Mouse (Mus musculus): ENCODE data around the gene Ptpdc1. TPM values are rescaled to one million over a fixed set of nuclear protein-coding genes. Genes with fewer than 3 reads are reported as not detected.
A peak's percentile ranks its signal among the peaks of the same experiment; 100 is the strongest.

The Ptpdc1 gene
- total RNA-seq (2021), result 10 to 100 TPM; 21.8 to 23.5 TPM
- long read RNA-seq, experiment 1, full-length matches to known transcripts, result 9 of 20 reads
- long read RNA-seq, experiment 1, partial matches to known transcripts, result 5 of 20 reads
- long read RNA-seq, experiment 1, other reads (novel, unspliced or antisense), result 6 of 20 reads
- long read RNA-seq, experiment 2, full-length matches to known transcripts, result 12 of 17 reads
- long read RNA-seq, experiment 2, partial matches to known transcripts, result 5 of 17 reads
- long read RNA-seq, experiment 2, other reads (novel, unspliced or antisense), result 0 of 17 reads

DNA sequence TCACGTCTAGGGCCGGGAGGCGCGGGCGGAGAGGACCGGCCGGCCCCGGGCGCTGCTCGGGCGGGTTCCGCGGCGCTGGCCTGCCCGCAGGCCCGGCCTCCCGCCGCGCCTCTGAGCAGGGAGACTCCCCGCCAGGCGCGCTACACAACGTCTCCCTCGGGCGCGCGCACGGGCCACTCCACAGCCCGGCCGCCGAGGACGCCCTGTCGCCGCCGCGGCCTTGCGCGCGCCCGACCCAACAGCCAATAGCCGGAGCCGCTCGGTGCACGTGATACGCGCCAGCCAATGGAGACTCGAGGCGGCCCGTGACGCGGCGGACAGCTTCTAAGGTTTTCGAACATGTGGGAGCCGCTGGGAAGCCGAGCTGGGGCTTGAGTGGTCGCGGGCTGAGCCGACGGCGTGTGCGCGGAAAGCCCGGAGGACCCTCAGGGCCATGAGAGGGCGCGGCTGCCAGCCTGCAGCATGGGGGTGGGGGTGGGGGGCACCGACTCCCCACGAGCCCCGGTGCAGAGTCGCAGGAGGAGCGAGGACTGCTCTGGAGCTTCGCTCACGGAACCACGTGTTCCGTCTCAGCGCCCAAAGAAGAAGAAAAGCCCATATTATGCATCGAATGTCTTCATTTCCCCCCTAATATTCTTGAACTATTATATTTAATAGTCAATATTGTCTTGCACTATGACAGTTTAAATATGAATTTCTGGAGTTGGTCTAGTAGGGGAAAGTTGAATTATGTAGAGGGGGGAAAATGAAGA is at the start of gene Ptpdc1:
Ptpdc1 (minus strand) TSS at position 232 of the 752 bp plus-strand sequence.
- peak; percentile 97 to 99 for DNase-seq (ENCODE audit: low spot score in 2 of 2)

- no peak for DNase-seq (ENCODE audit: low spot score in 2 of 2)
Measured at GRCm38 (mm10) chr13:48674609-48675008, 49.1 kb upstream of the Ptpdc1 start.

- no peak for DNase-seq (ENCODE audit: low spot score in 2 of 2)
Measured at GRCm38 (mm10) chr13:48672312-48672840, 46.9 kb upstream of the Ptpdc1 start.

GRCm38 (mm10) chr13:48668976-48669534 is 43.6 kb upstream of the Ptpdc1 start:
- DNase-seq (ENCODE audit: low spot score in 2 of 2), result no peak

DNA sequence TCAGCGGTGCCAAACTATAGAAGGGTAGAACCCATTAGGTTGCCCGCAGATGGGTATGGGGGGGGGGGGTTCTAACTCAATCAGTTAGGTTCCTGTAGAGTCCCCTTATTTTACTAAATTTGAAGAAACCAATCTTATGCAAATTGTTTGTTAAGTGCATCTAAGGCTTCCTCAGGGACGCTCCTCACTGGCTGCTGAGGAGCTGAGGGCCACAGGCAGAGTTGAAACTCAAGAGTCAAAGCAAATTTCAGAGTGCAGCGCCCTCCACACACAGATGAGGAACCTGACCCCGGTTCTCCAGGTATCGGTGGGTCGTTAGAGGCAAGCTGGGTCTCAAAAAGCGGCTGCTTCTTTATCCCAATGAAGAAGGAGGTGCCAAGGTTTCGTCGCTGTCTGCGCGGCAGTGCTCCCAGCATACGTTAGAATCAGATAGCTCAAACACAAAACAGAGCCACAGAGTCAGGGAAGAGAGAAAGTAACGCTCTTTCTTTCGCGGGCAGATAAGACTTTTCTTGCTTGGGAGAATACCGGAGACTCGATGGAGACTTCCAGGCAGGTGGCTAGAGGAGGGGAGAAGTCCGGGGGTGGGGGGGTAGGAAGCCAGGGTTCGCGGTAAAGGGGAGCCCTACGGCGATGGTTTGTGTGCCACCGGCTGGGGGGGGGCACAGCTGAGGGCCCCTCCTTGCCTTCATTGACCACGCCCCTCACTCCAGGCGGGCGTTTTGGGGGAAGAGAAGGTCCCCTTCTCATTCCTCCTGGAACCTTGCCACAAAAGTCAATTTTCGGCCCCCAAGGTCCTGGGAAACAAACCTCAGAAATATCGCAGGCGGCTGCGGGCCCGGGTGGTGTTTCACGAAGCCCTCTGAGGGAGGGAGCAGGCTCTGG is 42.9 kb upstream of the Ptpdc1 start:
- DNase-seq (ENCODE audit: low spot score in 2 of 2), result no peak

DNA sequence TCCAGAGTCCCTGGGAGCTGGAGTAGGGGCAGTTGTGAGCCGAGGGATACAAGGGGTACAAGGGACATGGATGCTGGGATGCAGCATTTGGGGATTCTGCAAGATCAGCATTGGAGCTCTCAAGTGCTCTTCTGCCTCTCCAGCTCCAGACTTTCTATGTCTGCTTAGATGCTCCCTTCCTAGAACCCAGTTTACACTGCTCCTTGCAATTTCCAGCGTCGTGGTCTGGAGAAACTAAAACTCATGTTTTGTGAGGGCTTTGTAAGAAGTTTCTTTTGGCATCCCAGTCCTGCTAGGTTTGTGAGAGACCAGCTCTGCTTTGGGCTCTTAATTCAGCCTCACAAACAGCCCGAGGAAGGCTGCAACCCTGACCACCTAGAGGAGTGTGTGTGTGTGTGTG is 42.0 kb upstream of the Ptpdc1 start:
- DNase-seq (ENCODE audit: low spot score in 2 of 2), result no peak

- DNase-seq (ENCODE audit: low spot score in 2 of 2), result no peak
Measured at GRCm38 (mm10) chr13:48665656-48666597, 40.5 kb upstream of the Ptpdc1 start.

- DNase-seq (ENCODE audit: low spot score in 2 of 2), result no peak
Measured at GRCm38 (mm10) chr13:48664916-48665655, 39.6 kb upstream of the Ptpdc1 start.

DNA sequence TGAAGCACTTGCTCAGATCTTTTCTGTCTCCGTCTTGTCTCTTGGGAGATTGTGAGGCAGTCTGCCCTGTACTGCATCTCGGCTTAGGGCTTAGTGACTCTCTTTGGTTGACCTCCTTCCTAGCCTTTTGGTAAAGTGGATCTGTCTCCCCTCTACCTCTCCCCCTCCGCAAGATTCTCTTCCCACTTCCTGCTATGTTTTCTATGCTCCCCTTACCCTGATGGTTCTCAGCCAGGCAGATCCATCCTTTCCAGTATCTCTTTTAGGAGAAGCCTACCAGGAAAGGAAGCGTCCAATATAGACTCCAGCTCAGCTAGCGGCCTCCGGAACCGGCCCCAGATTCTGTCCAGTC is 38.5 kb upstream of the Ptpdc1 start:
- no peak for DNase-seq (ENCODE audit: low spot score in 2 of 2)

DNA sequence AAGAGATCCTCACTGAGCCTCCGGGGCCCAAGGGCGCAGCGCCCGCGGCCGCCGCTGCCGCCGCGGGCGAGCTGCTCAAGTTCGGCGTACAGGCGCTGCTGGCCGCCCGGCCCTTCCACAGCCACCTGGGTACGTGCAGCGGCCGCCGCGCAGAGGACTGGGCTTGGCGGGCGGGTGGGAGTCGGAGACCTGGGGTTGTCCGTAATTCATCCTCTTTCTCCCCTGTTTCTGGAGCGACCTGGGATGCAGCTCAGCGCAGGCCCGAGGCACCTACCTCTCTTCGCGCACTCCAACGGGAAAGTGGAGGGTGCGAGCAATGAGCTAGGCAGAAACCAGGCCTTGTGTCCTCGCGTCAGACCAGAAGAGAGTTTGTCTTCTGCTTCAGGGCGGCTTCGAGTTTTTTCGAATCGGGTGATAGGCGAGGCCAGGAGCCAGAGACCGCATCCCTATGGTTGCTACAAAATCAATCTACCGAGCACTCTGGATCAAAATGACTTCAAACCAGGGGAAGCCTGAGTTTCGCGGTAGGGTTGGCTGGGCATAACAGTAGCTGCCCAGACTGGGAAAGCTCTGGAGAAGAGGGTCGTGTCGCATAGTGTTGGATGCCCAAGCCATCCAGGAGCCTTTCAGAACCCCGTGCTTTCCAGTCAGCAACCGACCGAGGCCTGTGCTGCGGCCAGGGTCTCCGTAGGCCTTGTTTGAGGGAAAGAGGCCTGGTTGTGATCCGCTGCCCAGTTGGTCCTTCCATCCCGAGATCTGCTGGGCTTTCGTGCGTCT is 37.9 kb upstream of the Ptpdc1 start:
- DNase-seq (ENCODE audit: low spot score in 2 of 2), result no peak

DNA sequence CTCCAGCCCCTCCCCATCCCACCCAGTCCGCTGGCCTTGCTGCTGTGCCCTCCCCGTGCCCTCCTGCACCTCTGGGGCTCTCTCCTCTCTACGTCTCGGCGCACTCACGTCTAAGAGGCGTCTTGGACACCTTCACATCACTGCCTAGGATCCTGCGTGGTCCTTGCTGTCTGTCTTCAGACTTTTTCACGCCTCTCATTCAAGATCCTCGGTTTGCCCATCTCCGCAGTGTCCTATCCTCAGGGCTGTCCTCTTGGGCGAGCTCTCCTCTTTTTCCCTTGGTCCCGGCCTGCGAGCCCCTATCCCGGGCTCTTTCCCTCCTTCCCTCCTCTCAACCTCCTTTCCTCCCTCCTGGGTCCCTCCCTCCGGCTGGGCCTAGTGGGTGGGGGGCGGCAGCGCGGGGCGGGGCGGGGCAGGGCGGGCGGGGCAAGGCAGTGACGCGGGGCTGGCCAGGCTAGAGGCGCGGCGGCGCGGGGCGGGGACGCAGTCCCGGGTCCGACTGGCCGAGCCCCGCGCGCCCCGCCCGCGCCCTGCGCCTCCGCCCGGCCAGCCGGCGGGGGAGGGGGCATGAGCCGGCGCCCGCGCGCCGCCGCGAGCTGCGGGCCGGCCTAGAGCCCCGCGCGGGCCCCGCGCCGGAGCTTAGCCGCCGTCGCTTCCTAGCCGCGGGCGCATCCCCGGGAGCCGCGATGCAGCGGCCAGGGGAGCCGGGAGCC is 37.1 kb upstream of the Ptpdc1 start, which contains the start of gene Barx1:
Barx1 (plus strand) TSS at position 568 of the 713 bp plus-strand sequence.
- no peak for DNase-seq (ENCODE audit: low spot score in 2 of 2)

DNA sequence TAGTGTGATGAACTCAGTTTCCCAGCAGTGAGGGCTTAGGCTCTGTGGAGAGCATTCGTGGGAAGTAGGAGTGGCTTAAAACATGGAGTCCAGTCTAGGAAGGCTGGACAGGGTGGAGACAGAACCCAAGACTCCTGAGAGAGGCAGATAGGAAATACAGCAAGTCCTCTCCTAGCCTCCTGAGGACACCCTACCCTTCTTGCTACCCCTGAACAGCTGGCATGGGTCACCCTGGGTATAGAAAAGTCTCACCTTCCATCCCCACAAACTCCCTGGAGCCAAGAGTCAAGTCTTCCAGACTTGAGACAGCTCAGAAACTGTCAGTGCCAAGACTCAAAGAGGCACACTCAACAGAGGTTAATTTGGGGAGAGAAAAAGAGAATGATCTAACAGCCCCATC is 36.1 kb upstream of the Ptpdc1 start:
- DNase-seq (ENCODE audit: low spot score in 2 of 2), result no peak

DNA sequence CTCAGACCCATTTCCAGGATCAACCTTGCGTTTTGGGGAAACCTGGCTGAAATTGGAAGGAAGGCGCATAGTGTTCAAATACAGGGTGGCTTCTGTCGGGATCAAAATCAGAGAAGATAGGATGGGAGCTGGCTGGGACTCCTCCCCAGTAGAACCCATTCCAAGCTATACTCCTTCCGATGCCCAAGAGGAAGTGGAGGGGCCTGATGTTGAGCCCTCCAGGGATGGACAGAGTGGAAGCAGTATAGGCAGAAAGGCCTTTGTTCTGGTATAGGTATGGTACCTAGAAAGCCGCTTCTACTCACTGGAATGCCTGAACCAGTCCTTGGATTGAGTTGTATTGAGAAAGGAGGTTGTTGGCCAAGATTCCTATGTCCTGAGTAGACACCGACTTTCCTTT is 35.3 kb upstream of the Ptpdc1 start:
- DNase-seq (ENCODE audit: low spot score in 2 of 2), result no peak

DNA sequence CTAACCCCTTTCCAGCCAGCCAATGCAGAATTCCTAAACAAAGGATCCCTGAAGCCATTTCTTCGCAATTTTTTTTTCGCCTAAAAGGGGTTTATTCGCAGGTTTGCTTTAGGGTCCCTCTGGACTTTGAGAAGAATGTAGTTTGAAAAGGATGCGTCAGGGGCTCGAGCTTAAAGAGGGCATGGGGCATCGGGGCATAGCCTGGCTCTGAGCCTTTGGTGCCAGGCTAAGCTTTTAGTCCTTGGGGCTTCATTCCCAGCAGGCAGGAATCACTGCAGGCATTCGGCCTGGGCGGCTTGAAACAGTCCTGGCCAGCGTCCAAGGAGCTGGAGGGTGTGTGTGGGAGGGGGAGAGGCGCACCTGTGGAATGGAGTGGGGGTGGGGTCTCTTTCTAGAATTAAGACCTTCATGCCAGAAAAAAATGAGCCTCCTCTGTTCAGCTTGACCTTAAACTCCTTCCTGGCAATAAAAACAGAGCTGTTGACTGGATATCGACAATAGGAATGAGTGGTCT is 34.8 kb upstream of the Ptpdc1 start:
- DNase-seq (ENCODE audit: low spot score in 2 of 2), result no peak

DNA sequence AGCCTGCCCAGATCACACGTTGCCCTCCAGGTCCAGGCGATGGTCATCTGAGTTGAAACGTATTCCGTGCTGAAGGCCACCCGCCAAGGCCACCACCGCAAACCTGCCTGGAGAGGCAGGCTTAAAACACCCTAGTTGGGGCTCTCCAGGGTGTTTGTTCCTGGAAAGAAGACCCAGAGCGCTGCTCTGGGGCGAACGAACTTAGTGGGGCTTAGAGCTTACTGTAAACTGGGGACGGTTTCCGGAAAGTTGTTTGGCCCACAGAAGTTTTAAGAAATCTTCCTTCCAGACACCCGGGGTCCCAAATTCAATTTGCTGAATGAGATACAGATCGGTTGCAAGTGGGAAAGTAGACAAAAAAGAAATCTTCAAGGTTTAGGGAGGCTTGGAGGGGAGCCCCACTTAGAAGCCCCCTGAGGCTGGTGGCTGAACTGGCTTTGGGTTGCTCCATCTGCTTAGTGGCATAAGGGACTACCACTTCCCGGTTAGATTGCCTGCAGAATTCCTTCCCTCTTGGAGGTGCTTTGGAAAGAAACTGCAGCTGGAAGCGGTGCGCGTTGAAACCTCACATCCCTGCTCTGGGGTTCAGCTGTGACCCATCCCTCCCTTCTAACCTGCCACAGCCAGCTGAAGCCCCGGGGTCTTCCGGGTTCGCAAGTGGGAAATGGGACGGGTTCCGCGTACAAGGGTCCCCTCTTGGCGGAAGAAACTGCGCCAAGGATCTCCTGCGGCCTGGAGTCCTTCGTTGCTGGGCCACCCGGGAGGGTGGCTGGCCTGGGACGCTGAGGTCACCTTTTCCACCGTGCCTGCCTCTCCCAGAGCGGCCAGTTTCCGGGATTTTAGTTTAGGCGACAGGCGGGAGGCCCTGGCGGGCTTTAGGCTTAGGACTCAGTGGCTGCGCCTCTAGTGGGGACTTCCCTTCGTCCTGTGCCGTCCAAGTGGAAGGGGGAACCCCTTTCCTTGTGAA is 34.1 kb upstream of the Ptpdc1 start:
- no peak for DNase-seq (ENCODE audit: low spot score in 2 of 2)

DNA sequence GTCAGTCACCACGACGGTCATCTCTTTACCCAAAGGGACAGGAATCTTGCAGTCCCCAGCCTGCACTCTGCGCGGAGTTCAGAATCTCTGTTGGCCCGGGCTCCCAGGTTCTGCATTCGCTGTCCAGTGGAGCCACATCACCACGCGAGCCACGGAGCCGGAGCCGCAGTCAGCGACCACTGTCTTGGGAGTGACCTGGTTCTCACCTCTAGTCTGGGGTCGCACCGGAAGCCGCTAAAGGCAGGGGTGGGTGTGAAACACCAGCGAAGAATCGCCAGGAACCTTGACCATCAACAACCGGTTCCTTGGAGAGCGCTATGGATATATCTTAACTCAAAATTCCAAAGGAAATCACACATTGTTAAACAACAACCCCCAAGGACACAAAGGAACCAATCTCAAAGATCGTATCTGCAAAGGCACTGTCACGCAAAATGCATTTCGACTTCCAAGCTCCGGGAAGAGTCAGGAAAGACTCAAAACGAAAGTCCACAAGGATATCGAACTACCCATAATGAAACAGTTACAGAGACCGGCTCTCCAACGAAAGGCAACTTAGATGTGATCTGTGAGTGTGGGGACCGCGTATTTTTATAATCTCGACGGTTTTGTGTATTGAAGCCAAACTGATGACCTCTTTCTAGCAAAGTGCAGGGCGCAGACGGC is 33.3 kb upstream of the Ptpdc1 start:
- no peak for DNase-seq (ENCODE audit: low spot score in 2 of 2)

All from left cerebral cortex, adult 18-20 months (tissue).